Mouse (Mus musculus): ENCODE measurements at regions not wholly inside any gene's neighbourhood (a gene's known extent, or its start where the extent isn't known, plus 50 kb on each side); places are given as distances from the start of the nearest gene placed in this dataset.
A peak's percentile ranks its signal among the peaks of the same experiment; 100 is the strongest.
"Not testable (repeated sequence)": the region's sequence is repeated elsewhere in the genome, so short reads cannot be mapped to it uniquely, and the experiment has no call there.

DNA sequence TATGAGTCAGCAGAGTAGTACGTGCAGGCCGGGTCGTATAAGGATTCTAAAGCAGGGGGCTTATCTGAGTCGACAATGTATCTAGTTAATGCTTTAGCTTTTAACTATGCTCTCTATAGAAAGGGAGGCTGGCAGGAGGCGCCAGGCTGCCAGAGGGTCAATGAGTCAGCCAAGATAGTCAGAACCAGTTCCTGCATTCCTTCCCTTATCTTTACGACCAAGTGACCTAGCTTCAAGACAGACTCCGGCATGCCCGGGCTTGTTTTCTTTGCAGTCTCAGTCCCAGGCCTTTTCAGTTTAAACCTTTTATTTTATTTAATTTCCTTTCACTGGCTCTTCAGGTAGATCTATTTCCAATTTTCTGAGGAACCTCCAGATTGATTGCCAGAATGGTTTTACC lies 374.0 kb upstream of the Nrxn1 start:
- no peak for DNase-seq (ENCODE audit: low spot score in 2 of 2)
- intact Hi-C loops (cut with DNase I) = no loop called here

DNA sequence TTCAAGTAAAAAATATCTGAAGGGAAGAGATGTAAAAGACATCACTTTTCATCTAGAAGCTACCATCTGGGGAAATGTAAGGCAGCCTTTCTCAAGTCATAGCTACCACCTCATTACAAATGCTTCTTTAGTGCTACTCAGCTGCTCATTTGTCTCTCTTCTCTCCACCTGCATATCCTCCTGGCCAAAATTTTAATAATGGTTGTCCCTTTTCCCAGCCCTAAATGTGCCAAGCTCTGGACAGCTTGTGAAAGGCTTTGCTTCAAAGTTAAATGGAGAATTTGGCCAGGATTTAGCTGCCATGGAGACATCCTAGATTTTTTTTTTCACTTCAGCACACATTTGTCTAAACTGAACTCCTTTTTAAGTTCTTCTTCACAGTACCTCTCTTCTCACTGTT lies 358.8 kb upstream of the Nrxn1 start:
- intact Hi-C loops (cut with DNase I) = no loop called here
- peak; percentile 16 to 17 for DNase-seq (ENCODE audit: low spot score in 2 of 2)

DNA sequence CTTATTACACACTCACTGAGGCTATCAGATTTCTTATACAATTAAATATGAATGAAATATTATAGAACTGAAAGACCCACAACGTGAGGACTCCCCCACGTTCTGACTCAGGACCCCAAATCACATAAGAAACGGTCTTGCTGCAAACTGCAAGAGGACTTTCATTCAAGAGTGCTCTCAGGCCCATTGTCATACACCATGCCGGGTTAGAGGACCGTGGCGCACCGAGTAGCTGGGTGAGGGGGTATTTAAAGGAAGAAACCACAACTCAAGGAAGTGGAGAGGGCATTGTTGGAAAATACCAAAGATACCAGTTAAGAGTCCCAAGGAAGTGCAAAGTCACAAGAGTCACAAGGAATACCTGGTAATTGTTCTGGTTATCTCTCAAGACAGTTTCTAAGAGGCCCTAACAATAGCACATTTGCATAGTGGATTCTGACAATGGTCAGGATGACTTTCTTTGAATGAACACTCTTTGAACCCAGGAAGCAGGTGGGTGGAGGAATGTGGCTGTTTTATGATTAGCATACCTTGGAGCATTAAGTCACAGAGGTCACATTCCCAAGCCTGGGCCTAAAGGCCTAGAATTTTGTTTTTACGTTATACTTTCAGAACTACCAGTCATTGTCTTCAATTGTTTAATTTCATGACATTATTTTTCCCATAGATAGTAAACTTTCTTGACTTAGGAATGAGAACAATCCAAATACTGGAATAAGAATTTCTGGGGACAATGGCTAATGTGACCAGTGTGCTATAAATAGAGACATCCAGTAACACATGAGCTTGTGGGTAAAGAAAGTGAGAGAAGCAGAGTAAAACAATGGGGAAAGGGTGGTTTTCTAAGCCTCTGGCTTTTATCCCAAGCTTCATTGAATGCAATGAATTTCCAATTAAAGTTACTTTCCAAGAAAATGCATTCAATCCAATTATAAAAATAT lies 339.2 kb upstream of the Nrxn1 start:
- intact Hi-C loops (cut with DNase I); DNase-seq (ENCODE audit: low spot score in 2 of 2): not testable (repeated sequence)

DNA sequence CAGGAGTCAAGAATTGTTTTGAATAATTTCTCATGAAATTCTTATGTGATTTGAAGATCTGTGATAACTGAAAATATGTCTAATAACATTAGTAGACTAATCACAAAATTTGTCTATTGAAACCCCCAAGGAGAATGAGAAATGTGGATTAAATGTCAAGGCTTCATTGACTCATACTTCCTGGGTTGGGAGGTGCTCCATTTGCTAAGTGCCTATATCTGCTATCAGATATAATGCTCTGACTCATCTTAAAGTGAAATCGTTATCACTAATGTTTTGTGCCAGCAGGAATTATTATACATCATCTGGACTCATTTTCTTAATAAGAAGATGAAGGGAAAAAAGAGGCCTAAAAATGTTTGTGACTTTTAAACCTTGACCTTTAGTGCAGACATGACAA lies 337.5 kb upstream of the Nrxn1 start:
- intact Hi-C loops (cut with DNase I) = no loop called here
- DNase-seq (ENCODE audit: low spot score in 2 of 2) = no peak

DNA sequence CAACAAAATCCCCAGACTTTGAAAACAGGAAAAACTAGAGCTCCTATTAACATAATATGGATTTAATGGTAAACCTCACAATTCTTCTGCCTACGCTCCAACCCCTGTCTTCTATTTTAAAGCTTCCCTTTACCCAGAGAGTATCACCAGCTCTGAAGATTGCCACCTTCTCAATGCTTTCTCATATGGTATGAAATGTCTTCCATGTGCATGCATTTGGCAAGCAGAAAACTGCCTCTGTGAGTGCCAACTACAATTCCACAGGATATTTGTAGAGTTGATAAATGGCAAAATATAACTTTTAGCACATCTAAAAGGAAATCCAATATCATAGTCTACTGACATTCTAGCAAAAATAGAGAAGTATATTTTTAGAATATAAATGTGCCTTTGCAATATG lies 332.2 kb upstream of the Nrxn1 start:
- peak in 1 of 2 experiments; percentile 18 for DNase-seq (ENCODE audit: low spot score in 2 of 2)
- intact Hi-C loops (cut with DNase I) = no loop called here

DNA sequence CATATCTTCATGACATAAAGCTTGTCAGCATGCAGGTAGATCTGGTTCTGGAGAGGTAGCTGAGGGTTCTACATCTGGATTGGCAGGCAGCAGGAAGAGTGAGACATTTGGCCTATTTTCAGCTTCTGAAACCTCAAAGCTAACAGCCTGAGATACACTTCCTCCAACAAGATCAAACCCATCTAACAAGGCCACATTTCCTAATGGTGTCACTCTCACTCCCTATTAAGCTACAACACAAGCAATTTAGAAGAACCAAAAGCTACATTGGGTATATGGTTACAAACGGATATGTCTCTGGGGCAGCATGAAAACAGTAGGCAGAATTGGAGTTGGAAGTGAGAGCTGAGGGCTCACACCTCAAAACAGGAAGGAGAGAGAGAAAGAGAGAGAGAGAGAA lies 325.7 kb upstream of the Nrxn1 start:
- no peak for DNase-seq (ENCODE audit: low spot score in 2 of 2)
- intact Hi-C loops (cut with DNase I) = no loop called here

DNA sequence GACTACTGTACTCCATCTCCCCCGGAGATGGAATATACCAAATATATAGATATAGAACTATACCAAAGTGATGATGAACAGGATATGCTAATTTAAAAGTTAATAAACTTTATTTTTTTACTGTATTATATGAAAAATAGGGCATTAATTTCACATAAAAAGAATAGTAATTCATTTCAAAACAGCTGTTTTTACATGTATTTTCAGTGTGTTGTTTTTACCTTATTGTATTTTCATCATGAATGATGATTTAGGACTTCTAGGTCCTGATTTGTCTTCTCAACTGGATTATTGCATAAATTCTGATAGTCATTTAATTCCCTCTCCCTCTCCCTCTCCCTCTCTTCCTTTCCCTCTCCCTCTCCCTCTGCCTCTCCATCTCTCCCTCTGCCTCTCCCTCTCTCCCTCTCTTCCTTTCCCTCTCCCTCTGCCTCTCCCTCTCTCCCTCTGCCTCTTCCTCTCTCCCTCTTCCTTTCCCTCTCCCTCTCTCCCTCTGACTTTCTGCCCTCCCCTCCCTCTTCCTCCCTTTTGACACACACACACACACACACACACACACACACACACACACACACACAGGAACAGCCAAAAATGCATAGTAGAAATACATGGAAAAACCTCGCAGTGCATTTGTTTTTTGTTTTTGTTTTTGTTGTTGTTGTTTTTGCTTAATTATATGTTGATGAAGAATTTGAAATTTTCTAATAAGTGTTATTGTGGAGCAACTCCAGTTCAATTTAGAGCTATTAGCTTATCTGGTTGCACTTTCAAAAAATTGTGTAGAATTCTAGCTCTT lies 298.3 kb upstream of the Nrxn1 start:
- no peak for DNase-seq (ENCODE audit: low spot score in 2 of 2)
- intact Hi-C loops (cut with DNase I) = no loop called here

DNA sequence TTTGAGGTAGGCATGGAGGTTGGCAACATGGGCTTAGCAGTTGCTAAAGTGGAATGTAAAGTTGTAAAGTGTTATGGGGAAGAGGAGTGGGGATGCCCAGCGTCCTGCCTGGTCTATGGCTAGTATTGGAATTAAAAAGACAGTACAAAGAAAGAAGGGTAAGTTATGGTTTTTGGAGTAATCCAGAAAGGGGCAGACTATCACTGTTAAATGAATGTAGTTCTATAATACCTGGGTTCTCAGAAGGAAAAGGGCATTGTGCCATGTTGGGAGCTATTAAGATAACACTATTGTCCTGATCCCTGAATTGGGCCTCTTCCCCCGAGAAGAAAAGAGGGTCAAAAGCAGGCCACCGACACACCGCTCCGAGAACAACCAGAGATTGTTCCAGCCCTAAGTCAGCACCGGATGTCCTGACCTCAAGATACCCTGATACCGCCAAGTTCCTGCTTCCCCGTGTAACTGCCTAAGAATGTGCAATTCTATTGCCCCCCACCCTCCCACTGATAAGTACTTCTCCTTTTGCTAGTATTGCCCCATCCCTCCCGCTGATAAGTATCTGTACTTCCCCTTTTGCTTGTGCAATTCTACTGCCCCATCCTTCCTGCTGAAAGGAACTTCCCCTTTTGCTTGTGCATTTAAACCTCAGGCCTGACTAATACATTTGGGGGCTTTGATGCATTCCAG lies 297.2 kb upstream of the Nrxn1 start:
- intact Hi-C loops (cut with DNase I); DNase-seq (ENCODE audit: low spot score in 2 of 2): not testable (repeated sequence)

DNA sequence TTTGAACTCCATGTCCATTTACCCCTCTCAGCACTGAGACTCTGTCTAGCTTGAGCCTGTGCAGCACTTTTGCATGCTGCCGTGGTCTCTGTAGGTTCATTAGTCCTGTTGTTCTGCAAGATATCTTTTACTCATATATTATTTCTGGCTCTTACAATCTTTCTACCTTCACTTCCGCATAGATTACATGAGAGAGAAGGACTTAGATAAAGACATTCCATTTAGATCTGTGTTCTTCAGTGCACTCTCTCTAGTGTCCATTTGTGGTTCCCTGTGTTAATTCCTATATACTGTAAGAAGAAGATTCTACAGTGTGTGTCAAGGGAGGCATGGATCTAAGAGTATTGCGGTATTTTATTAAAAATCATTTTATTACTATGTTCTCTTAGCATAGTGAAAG lies 295.6 kb upstream of the Nrxn1 start:
- DNase-seq (ENCODE audit: low spot score in 2 of 2) = no peak
- intact Hi-C loops (cut with DNase I) = no loop called here

DNA sequence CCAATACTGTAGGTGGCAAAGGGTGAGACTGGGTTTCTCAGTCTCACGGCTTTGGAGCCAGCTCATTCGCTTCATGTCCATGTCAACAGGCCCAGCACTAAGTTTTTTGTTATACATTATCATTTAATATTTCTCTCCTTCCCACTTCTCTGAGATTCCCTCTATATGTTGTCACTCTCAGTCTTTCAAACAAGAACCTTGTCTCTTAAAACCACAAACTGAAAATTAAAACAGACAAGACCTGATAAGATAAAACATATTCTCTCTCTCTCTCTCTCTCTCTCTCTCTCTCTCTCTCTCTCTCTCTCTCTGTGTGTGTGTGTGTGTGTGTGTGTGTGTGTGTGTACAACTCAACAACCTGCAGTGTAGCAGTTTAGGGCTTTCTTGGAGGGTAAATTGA lies 295.2 kb upstream of the Nrxn1 start:
- no peak for DNase-seq (ENCODE audit: low spot score in 2 of 2)
- intact Hi-C loops (cut with DNase I) = no loop called here

DNA sequence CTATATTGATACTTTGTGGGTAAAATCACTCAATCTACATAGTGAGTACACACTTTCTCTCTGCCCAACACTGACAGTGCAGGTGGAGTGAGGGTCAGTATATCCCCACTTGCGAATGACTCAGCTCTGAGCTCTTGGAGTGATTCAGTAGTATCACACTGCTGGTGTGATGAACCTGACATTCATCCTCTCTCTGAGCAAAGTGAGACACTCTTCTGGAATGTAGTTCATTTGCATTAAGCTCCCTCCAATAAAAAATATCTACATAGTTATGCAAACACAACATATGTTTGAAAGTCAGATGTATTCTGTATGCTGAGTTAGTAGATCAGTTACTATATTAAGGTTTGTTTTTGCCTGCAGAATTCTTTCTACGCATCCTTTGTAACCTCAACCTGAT lies 293.1 kb upstream of the Nrxn1 start:
- no peak for DNase-seq (ENCODE audit: low spot score in 2 of 2)
- intact Hi-C loops (cut with DNase I) = no loop called here

DNA sequence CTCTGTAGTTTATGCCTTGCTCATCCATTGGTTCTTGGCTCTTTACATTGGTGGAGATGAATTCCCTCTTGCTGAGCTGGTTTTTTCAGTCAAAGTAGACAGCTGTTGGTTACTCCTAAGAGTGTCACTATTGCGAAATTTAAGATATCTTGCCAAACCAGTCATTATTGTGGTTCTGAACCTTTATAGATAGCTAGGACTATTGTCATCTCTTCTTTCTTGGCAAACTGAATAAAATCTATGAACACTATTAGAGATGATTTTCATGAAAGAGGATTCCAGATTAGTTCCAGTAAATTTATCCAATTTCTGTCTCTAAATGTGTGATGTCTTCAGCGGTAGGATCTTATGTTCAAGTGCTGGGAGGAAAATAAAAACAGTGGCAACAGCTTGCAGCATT lies 275.3 kb upstream of the Nrxn1 start:
- intact Hi-C loops (cut with DNase I) = no loop called here
- no peak for DNase-seq (ENCODE audit: low spot score in 2 of 2)

DNA sequence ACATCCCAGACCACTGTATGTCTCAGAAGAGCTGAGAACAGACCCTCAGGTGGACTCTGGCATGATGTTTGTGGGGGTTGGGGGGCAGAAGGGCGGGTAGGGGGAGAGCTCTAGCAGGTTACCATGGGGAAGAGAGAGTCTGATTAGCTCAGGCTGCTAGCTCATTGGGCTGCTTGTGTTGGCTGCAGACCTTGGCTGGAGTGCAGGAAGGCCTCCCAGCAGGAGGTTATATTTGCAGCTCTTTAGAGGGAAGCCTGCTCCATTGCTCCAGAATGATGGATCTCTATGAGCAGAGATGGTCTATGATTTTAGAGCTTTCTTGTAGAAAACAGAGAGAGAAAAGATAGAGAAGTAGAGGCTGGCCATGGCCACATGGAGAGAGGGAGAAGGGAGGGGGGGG lies 268.4 kb upstream of the Nrxn1 start:
- no peak for DNase-seq (ENCODE audit: low spot score in 2 of 2)

DNA sequence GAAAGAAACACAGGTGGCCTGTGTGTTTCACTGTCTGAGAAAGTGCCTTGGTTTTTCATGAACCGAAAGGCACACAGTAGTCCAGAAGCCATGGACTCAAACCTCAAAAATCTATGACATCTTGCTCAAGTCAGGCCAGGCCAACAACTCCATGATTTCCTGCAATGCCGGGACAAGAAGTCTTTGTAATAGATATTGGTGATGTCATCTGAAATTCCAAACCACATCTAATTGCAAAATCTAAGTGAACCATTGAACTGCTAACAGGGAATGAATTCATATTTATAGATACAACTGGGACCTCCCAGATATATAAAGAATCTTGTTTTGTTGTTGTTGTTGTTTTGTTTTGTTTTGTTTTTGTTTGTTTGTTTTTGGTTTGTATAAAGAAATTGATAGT lies 259.2 kb upstream of the Nrxn1 start:
- no peak for DNase-seq (ENCODE audit: low spot score in 2 of 2)
- intact Hi-C loops (cut with DNase I) = no loop called here

More for the DNA sequence above, 268.4 kb upstream of the Nrxn1 start:
- intact Hi-C loops (cut with DNase I) = no loop called here

DNA sequence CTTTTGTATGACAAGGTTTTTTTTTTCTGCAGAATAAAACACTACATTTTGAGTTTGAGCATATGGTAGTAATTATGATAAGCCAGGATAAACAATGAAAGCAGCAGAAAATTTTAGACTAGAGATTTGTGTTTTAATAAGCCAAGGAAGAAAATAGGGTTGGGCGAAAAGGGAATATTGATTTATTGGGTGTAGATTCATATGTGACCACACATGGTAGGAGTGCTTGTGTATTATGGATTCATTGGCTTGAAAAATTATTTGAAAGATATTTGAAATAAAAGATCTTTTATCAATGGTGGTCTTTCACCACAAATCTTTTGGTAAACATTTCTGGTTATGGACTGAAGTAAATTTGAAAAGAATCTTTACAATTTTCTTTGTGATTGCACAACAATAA lies 244.0 kb upstream of the Nrxn1 start:
- DNase-seq (ENCODE audit: low spot score in 2 of 2) = no peak
- intact Hi-C loops (cut with DNase I) = no loop called here

DNA sequence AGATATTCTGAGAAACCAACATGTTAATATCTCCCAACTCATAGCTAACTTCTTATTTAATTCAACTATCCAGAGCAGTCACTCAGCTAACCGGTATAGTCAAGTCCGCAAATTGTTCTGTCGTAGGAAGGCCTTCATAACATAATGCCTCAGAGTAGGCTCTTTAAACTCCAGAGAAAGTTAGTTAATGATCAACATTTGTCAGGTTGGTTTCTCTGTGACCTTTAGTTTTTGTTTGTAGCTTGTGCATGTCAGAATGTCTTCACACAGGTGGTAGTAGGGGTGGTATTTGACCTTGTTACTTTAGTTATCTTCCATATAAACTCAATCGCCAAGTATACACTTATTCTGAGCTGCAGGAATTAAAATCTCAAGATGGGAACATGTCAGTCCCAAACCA lies 240.9 kb upstream of the Nrxn1 start:
- intact Hi-C loops (cut with DNase I) = no loop called here
- no peak for DNase-seq (ENCODE audit: low spot score in 2 of 2)

DNA sequence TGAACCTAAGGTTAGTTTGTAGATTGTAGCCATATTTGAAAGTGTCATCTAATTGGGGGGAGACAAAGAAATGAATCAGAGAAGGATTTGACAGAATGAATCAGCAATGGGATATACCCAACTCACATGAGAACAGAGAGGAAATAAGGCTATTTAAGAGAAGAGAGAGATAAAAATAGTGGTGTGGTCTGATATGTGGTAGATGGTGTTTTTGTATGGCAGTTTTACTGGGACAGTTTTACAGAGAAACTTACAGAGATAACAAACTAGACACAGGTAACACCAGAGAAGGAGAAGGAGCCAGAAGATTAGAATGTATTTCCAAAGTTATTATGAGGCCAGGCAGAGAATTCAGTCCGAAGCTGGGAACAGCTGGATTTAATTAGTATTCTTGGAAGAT lies 240.3 kb upstream of the Nrxn1 start:
- intact Hi-C loops (cut with DNase I) = no loop called here

DNA sequence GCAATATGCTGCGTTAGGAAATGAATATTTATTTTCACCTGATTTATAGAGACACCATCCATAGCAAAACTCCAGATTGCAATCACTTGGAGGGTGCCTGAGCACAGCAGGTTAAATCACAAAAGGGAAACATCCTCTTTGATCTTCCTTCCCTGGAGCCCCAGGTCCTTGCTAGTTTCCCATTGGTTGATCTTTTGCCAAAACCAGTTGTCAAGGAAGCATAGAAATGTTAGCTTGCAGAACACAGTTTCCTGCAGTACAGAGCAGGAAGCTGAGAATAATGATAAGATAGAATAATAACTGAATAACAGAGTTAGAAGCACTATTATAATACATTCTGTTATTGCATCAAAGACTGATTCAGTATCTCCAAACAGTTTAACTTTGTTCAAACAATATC lies 231.5 kb upstream of the Nrxn1 start:
- no peak for DNase-seq (ENCODE audit: low spot score in 2 of 2)

More for the DNA sequence above, 240.3 kb upstream of the Nrxn1 start:
- no peak for DNase-seq (ENCODE audit: low spot score in 2 of 2)

DNA sequence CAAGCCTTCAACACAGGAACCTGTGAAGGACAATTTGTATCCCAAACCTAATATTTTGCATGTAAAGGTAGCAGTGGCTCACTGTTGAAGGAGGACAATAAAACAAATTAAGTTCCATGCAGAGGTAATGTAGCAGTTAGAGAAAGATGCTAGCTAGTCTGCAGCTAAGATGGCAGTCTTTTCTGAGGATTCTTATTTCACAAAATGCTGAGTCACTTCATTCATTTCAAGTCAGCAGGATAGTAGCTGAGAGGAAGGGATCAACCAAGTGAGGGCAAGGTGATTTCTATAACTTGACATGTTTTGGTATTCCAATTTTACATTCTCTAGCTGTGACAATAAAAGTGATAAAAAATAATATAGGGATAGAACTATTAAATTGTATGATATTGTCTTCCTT lies 194.0 kb upstream of the Nrxn1 start:
- DNase-seq (ENCODE audit: low spot score in 2 of 2) = no peak
- intact Hi-C loops (cut with DNase I) = no loop called here

More for the DNA sequence above, 231.5 kb upstream of the Nrxn1 start:
- intact Hi-C loops (cut with DNase I) = no loop called here

DNA sequence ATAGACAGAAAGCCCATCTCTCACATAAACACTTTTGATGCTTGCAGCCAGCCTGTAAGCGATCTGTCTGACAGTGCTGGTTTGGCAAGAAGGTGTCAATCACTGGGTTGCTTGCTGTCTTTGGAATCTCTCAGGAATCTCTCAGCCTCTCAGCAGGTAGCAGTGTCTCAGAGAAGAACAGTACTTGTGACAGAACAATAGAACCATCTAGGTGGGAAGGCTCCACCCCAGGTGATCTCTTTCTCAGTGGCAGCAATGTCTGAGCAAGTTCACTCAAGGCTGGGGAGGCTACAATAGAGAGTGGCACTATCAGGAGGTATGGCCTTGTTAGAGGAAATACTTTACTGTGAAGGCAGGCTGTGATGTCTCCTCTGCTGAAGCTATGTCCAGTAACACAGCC lies 181.5 kb upstream of the Nrxn1 start:
- intact Hi-C loops (cut with DNase I) = no loop called here
- DNase-seq (ENCODE audit: low spot score in 2 of 2) = no peak

Data from left cerebral cortex, postnatal 36 days (tissue).